Mouse (Mus musculus): ENCODE measurements at regions not wholly inside any gene's neighbourhood (a gene's known extent, or its start where the extent isn't known, plus 50 kb on each side); places are given as distances from the start of the nearest gene placed in this dataset.
A peak's percentile ranks its signal among the peaks of the same experiment; 100 is the strongest.

GRCm38 (mm10) chr16:91156506-91156905 is 61.6 kb upstream of the 4932438H23Rik start:
- no peak for DNase-seq (ENCODE audit: low spot score in 2 of 2)

GRCm38 (mm10) chr16:91160679-91161078 is 64.6 kb upstream of the Olig2 start:
- peak; percentile 10 to 42 for DNase-seq (ENCODE audit: low spot score in 2 of 2)

DNA sequence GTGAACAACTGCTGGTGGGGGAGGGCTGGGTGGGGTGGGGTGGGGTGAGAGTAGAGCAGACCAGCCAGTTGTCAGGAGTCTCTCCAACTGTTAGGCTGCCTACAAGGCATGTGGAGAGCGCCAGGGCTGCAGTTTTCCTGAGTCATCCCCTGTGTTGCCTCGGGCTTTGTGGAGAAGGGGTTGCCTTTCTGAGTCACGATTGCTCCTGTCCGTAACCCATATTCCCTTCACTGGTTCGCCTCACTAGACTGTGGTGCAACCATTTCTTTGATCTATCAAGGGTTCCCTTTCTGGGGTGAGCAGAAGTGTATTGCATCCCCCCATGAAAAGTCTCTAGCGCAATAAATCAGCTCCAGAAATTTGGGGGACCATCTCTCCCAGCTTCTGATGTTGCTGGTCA is 63.6 kb upstream of the Olig2 start:
- no peak for DNase-seq (ENCODE audit: low spot score in 2 of 2)

- no peak for DNase-seq (ENCODE audit: low spot score in 2 of 2)
These were observed 62.9 kb upstream of the Olig2 start for GRCm38 (mm10) chr16:91162381-91162780.

- no peak for DNase-seq (ENCODE audit: low spot score in 2 of 2)
These were observed 59.4 kb upstream of the Olig2 start for GRCm38 (mm10) chr16:91165906-91166305.

- peak in 1 of 2 experiments; percentile 40 for DNase-seq (ENCODE audit: low spot score in 2 of 2)
These were observed 58.4 kb upstream of the Olig2 start for GRCm38 (mm10) chr16:91166866-91167265.

DNA sequence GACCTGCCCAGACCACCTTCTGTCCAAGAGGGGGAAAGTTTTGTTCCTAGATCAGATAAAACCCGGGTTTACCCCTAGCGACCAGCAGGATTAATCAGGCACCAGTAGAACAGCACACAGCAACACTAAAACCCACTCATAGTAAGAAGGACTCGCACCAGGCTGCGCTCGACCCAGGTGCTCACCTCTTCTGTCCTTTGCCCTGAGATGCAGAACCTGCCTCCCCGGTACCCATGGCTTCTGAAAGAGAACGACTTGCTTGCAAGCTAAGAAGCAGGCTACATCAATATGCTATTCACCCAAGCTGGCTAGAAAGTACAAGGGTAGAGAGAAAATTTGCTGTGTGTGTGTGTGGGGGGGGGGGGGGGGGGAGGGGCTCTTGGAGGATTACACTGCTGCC is 56.9 kb upstream of the Olig2 start:
- no peak for DNase-seq (ENCODE audit: low spot score in 2 of 2)

DNA sequence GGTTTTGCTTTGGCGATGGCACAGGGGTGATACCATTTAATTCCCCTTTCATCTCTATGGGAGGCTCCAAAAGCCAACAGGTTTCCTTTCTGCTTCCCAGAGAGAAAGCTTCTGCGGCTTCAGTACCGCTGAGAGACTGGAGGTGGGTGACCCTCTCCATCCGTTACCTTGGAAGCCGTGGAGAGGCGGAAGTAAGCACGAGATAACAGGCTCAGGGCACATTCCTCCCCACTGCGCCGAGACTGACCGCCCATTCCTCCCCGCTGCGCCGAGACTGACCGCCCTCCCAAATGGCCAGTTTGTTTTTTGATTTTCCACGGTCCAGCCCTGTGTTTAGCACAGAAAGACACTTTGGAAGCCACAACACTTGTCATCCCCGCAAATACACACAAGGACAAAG is 55.4 kb upstream of the Olig2 start:
- no peak for DNase-seq (ENCODE audit: low spot score in 2 of 2)

DNA sequence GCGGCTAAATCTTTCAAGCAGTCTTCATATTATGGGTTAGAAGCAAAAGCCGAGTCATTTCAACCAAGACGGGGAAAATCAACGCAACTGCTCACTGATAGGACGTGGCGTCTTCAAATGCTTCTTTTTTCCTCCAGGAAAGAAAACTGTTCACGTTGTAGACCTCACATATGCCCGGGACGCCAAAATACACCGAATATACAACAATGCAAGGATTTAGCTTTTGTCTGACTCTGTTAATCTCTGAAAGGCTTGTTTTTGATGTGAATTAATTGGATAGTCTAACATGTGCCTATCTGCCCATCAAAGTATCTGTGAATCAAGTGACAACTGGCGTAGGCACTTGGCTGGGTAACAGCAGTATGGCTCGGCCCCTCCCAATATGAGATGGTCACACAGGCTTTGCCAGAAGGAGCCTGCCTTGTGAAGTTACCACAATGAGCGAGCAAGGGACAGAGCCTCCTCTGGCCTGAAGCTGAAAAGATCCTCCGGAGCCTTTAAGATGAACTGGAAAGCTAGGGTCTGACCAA is 53.3 kb upstream of the Olig2 start:
- no peak for DNase-seq (ENCODE audit: low spot score in 2 of 2)

- DNase-seq (ENCODE audit: low spot score in 2 of 2), result no peak
These were observed 52.7 kb upstream of the Olig2 start for GRCm38 (mm10) chr16:91172510-91172909.

DNA sequence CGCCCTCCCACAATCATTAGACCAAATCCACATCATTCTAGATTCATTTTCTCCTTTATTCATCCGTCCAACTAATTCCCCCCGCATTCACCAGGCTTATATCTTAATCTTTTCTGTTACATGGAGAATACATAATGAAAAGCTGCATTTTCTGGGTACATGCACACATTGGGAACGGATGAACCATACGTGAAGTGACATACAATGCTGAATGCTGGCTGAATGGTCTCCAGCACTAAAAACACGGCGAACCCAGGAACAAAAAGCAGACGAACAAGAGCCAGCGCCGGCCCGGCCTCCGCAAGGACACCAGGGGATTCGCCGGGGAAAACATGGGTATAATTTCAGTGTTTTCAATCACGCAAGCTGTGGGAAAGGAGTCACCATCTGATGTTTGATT is 52.0 kb upstream of the Olig2 start:
- DNase-seq (ENCODE audit: low spot score in 2 of 2), result no peak

DNA sequence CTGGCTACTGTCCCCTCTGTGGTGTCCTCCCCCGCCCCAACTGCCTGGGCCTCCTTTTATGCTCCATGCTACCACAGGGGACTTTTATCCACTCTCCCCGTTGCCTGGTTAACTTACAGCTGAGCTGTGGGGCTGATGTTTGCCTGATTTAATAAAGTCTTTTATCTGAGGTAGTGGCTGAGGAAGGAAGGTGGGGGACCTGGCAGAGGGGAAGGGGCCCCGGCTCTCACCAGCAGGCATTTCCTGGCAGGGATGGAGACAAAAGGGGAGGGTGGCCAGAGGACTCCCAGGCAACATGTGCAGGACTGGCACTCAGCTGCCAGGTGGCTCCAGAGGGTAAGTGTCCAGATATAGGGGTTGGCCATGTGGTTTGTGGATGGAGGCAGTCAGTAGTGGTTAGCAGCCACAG is 51.4 kb upstream of the Olig2 start:
- no peak for DNase-seq (ENCODE audit: low spot score in 2 of 2)

- no peak for DNase-seq (ENCODE audit: low spot score in 2 of 2)
These were observed 50.9 kb upstream of the Olig2 start for GRCm38 (mm10) chr16:91174401-91174800.
